Mouse (Mus musculus) left cerebral cortex, postnatal 14 days (tissue): ENCODE data around the gene Ankib1. TPM values are rescaled to one million over a fixed set of nuclear protein-coding genes. Genes with fewer than 3 reads are reported as not detected.
"Not testable (repeated sequence)": the region's sequence is repeated elsewhere in the genome, so short reads cannot be mapped to it uniquely, and the experiment has no call there.

Experiments used
- DNase-seq, 2 experiments: peaks; one replicate each; pipeline ENCODE4 v3.0.0; 2021 to 2022; ENCODE audit warnings: low spot score in 2 of 2, mixed read lengths in 1 of 2
- intact Hi-C: fragments of 180-260 bp; cut with DNase I; formaldehyde crosslinking; loops from one replicate; pipeline ENCODE4 v1.15.1; 2025
- long read RNA-seq, 2 experiments: library from polyadenylated mRNA; stranded (forward); transcript quantifications; one replicate each; pipeline ENCODE4 v2.0.0; 2021
- total RNA-seq, 2 experiments: library from RNA; stranded (reverse); gene quantifications; 2 replicates each; pipeline ENCODE4 v1.2.3; 2021

The Ankib1 gene
- total RNA-seq = 10 to 100 TPM; 67.2 to 68.3 TPM
- long read RNA-seq, experiment 1, full-length matches to known transcripts = 16 of 34 reads
- long read RNA-seq, experiment 1, partial matches to known transcripts = 3 of 34 reads
- long read RNA-seq, experiment 1, other reads (novel, unspliced or antisense) = 15 of 34 reads
- long read RNA-seq, experiment 2, full-length matches to known transcripts = 1 of 13 reads
- long read RNA-seq, experiment 2, partial matches to known transcripts = 1 of 13 reads
- long read RNA-seq, experiment 2, other reads (novel, unspliced or antisense) = 11 of 13 reads

DNA sequence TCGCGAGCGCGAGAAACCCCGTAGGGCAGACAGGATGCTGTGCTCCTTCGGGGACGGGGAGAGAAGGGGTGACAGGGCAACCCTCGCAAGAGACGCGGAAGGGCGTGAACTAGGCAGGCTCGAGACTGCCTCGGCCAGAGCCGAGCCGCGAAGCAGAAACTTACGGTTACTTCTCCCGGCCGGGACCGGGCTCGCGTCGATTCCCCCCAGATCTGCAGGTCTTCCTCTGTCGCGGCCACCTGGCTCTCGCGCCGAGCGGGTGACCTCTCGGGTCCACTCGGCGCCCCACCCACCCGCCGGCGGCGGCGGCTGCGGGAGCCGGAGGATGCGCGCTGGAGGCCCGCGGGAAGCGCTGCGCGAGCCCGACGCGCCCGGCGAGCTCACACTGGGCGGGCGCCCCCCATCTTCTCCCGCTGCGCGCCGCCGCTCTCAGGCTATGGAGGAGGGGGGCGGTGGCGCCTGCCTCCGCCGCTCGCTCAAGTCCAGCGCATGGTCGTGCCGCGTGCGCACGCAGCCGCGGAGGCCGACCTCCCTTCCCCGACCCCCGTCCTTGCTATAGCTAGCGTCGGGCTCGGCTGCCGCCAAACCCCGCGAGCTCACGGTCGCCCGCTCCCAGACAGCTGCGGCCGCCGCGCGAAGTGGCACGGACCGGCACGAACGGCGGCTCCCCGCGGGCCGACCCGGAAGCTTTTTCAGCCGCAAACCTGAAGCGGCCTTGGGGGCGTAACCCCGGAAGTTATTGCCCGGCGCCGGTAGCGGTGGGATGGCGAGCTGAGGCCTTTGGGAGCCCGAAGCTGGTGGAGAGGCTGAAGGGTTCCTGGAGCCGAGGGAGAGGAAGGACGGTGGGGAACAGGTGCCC, at the start of gene Ankib1, which contains the start of gene Krit1:
TSS of gene Ankib1 (minus strand) at position 493 of the 859 bp plus-strand sequence.
TSS of gene Krit1 (plus strand) at position 752 of the 859 bp plus-strand sequence.
- DNase-seq = peak; percentile 88 to 91
- intact Hi-C loops = loop anchor here (5.0 kb wide), 1 partner anchor 155 kb away; no protein-coding TSS in a partner anchor

- intact Hi-C loops = no loop called here
- peak in 1 of 2 experiments; percentile 7 for DNase-seq
These were observed 42.3 kb upstream of the Ankib1 start, which contains the start of gene Lrrd1 for GRCm38 (mm10) chr5:3845026-3845425. Lrrd1 (plus strand) TSS chr5:3845173.

- DNase-seq = no peak
- intact Hi-C loops = no loop called here
These were observed 31.4 kb upstream of the Ankib1 start for GRCm38 (mm10) chr5:3834107-3834506.

DNA sequence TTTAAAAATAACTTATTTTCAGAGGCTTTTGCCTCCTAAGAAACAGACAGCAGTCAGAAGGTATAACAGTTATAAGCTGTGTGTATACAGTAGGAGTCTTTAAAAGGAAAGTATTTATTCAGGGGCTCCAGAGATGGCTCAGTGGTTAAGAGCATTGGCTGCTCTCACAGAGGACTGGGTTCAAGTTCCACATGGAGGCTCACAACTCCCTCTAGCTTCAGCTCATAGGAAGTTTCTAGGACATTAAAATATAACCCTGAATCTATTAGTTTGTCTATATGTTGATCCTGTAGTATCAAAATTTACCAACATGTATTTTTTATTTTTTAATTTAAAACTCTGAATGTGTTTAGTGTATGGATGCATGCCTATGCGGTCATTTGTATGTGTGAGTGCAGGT, 5.7 kb upstream of the Ankib1 start:
- intact Hi-C loops = no loop called here
- DNase-seq = no peak

DNA sequence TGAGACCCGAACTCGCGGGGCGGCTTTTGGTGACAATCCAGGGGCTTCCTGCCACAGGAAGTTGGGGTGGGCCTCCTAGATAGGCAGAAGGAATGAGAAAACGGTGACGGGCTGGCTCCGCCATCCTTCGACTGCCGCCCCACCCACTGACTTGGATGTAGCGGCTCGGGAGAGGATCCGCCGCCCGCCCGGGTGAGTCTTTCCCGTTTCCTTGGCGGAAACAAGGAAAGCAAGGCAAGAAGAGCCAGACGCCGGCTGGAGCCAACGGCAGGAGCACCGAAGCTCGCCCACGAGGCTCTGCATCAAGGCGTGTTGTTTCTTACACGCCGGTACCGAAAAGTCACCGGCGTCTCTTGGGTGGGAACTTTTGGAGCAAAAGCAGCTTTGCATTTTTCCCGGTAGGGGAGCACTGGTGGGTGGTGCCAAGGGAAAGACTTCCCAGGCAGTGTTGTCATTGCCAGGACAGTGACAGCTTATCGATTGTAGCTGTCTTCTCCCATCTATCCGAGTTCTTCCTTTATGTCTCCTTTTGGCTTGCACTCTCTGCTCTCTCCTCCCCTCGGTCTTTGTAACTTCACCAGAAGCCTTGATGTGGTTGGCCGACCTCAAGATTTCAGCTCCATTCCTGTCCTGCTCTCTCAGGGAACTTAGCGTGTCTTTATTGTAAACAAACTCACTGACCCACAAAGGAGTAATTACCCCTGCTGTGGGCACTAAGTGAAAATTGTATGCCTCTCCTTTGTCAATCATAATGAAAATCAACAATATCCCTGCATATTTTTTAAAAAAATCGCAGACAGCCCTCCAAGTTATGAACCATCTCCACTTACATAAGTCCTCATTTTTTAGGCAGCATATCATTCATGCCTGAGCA, 804 bp upstream of the Ankib1 start:
- DNase-seq = no peak
- intact Hi-C loops = loop anchor here (5.0 kb wide), 1 partner anchor 156 kb away; no protein-coding TSS in a partner anchor

GRCm38 (mm10) chr5:3801672-3802432, 873 bp downstream of the Ankib1 start:
- DNase-seq = no peak
- intact Hi-C loops = loop anchor here (5.0 kb wide), 1 partner anchor 155 kb away; no protein-coding TSS in a partner anchor

- intact Hi-C loops = loop anchor here (5.0 kb wide), 1 partner anchor 154 kb away; no protein-coding TSS in a partner anchor
- DNase-seq = no peak
These were observed 1.8 kb downstream of the Ankib1 start for GRCm38 (mm10) chr5:3800881-3801280.

DNA sequence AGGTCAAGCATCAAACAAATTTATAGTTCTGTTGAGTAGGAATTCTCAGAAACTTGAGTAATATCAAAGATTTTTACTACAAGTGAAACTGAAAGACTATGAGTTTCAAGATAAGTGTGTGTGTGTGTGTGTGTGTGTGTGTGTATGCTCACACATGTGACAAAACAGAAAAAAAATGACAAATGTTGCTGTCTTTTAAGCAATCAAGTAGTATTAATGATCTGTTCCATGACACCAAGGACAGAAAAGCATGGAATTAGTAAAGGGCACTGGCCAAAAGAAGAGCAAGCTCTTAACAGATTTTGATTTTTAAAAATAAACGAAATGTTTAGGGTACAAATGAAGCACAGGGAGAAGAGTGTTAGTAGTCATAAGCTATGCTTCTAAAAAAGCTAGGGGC, 2.7 kb downstream of the Ankib1 start:
- intact Hi-C loops = loop anchor here (5.0 kb wide), 1 partner anchor 153 kb away; no protein-coding TSS in a partner anchor

GRCm38 (mm10) chr5:3798656-3799055, 4.1 kb downstream of the Ankib1 start:
- DNase-seq, intact Hi-C loops: not testable (repeated sequence)

More for the DNA sequence above, 2.7 kb downstream of the Ankib1 start:
- no peak for DNase-seq

- DNase-seq, intact Hi-C loops: not testable (repeated sequence)
These were observed 5.6 kb downstream of the Ankib1 start for GRCm38 (mm10) chr5:3797101-3797500.

- intact Hi-C loops = no loop called here
- DNase-seq = no peak
These were observed 11.7 kb downstream of the Ankib1 start for GRCm38 (mm10) chr5:3791048-3791447.

- intact Hi-C loops = no loop called here
These were observed 15.2 kb downstream of the Ankib1 start for GRCm38 (mm10) chr5:3787548-3787947.

DNA sequence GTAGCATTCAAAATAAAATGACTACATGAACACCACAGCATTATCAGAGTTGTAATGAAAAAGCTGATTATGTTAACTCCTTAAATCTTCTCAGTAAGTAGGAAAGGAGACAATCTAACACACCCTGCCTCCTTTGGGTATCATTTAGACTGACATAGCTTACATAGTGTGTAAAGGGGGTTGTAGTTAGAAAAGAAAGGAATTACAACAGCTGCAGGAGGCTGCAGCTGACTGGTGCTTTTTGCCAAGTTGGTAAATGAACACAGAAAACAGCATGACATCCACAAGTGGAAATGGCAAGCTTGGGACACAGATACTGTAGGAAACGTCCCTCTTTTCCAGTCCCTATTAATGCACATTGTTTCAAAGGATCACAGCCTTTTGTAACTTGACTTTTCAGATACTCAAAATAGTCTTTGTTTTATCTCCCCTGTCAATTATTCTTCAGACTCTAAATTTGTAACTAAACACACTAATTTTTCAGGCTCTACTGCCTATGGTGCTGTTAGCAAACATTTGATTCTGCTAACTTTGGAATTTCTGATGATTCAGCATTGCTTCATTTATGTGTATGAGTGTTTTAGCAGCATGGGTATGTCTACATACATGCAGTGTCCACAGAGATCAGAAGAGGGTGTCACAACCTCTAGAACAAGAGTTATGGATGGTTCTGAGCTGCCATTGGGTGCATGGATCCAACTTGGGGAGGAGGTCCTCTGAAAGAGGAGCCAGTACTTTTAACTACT, 17.8 kb downstream of the Ankib1 start:
- DNase-seq = no peak
- intact Hi-C loops = no loop called here

More at GRCm38 (mm10) chr5:3787548-3787947, 15.2 kb downstream of the Ankib1 start:
- no peak for DNase-seq

- intact Hi-C loops = no loop called here
- DNase-seq = no peak
These were observed 18.6 kb downstream of the Ankib1 start for GRCm38 (mm10) chr5:3783947-3784681.

DNA sequence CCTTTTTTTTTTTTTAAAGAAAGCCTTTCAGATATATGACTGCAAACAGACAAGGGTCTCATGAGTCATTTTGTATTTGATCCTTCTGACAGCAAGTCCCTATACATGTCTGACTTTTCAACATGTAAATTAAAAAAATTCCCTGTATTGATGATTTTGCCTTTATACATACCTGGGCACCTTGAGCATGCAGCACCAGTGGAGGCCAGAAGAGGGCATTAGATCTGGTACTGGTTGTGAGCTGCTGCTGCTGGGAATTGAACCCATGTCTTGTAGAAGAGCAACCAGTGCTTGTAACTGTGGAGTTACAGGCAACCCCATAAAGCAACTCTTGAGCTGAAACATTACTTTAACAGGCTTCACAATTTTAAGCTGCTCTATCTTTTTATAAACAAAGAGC, 20.1 kb downstream of the Ankib1 start:
- intact Hi-C loops = no loop called here
- DNase-seq = no peak

- intact Hi-C loops = no loop called here
- DNase-seq = no peak
These were observed 30.7 kb downstream of the Ankib1 start for GRCm38 (mm10) chr5:3772017-3772416.

- intact Hi-C loops = no loop called here
- DNase-seq = no peak
These were observed 31.2 kb downstream of the Ankib1 start for GRCm38 (mm10) chr5:3771512-3771911.
